Mouse (Mus musculus) kidney, adult 18-20 months (tissue): Measurements from ENCODE around the gene Aig1.

ENCODE experiments used
- DNase-seq: peaks from one replicate; pipeline ENCODE4 v3.0.0; 2021

Aig1 gene

GRCm38 (mm10) chr10:13696326-13696725, 172.5 kb downstream of the Aig1 start:
- no peak for DNase-seq

DNA sequence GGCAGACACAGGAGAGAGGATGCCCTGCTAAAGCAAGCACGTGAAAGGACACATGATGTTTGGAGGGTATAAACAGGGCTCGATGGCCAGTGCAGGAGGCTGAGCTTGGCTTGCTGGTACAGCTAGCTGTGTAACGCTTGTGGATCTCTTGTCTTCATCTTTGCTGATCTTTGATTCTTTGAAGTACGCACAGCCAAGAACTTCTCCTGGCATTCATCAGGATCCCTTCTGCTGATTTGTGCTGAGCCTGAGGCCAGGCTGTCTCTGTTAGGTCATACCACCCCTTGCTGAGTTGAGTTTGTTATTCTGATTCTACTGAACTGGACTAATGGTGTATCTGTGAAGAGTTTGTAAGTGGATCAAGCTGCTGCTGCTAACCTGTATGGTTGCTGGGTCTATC, 175.5 kb downstream of the Aig1 start:
- no peak for DNase-seq

DNA sequence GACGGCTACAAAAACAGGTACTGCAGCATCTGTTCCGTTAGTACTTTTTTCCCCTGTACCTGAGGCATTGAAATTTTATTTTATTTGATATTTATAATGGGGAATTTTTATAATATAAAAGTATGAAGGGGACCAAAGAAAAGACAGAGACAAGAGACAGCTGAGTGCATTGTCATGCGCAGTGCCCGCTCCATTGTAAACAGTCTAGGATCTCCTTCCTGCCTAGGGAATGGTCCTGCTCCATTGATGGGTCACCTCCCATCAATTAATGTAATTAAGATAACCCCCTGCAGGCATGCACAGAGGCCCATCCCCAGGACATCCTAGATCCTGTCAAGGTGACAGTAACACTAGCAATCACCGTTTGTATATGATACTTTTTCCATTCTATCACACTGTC, 178.0 kb downstream of the Aig1 start:
- no peak for DNase-seq

DNA sequence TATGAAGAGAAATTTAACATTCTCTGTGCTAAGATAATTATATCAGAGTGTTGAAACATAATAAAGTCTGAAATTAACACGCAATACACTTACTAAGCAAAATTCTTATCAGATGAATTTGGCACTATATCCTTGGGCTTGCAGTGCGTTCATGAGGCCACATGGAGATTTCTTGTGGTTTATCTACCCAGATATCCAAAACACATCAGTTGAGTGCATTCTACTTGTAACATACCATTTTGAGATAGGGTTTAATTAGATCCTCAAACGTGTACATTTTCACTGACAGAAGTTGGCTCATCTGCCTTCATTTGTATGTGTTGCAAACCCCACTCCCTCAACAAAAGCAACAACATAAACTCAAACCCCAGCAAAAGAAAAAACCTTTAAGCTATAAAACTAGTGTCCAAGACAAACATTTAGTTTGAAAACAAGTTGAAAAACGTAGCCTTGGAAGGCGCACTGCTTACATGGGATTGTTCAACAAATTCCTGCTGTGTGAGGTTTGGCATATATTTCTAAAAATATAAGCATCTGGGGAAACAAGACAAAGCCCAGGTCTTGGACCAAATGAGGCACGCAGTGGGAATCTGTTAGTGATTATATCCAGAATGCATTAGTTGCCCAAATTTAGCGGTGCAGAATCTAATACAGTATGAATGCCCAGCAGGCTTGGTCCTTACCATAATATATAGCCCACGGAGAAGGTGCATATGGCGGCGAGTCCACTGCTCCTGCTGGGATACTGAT, 178.8 kb downstream of the Aig1 start:
- DNase-seq: no peak

DNA sequence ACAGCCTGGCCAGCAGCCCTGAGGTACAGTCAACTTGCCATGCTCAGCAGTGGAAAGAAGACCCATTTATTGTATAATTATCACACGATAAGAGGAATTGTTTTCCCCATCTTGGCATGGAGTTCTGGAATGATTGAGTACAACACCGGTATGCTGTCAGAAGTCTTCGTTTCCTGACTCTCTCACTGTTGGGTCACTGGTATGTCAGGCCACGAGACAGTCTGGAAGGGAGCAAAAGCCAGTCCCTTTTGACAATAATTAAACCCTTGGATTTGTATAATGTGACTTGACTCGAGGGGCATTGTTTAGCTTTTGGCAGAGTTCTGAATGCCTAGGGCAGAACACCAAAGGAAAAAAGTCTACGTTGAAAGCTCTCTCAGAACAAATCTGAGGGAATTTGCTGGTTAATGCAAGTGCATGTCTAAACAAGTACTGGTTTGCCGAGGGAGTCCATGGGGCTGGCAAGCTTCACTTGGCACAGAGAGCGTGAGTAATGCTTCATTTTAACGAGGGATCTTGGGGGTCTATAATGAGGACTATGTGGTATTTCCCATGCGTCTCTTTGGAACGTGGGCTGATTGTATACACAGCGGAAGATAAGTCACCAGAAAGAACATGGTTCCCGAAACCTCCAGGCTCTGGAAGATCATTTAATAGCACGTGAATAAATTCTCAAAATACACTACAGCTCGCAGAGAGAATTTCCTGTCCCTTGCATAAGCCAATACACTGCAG, 180.2 kb downstream of the Aig1 start:
- peak; percentile 29 for DNase-seq

DNA sequence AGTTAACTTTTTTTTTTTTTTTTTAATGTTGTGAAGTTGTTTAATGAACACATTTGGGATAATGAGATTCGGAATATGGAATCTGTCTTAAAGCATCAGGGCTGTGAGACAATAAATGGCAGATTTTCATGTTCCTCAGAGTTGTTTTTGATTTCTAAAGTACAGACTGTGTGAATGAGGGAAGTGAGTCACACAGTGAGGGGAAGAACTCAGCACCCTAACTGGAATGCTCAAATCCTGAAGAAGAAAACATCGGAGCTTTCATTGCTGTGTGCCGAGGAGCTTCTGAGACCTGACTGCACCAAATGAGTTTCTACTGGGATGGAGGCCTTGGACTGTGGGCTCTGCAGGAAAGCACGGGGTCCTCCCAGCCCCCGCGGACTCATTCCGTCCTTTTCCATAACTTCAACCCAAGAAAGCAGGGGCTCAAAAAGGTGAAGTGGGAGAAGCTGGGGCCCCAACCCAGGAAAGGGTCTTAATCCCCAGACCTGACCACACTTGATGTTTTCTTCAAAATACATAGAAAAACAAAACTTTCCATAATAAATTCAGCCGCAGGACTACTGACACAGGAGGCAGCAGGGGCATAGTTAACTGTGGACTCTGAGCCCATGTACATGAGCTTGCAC, 181.5 kb downstream of the Aig1 start:
- no peak for DNase-seq

GRCm38 (mm10) chr10:13686127-13686526, 182.7 kb downstream of the Aig1 start:
- peak; percentile 11 for DNase-seq

DNA sequence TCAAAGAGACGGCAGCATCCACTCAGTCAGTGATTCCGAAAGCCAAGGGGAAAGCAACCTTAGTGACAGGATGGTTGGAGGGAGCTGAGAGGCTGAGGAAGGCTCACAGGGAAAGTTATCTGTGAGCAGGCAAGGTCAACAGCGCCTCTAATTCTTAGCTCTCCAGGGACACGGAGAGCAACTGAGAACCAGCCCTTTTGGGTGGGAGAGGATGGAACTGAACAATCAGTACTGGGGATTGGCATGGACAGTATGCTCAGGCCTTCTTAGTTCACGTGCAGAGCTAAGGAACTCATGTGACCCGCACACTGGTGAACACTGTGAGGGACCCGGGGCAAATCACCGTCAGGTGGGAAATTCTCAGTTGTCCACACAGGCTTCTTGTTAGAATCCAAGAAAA, 183.4 kb downstream of the Aig1 start:
- DNase-seq: no peak

GRCm38 (mm10) chr10:13684452-13684851, 184.3 kb downstream of the Aig1 start:
- no peak for DNase-seq

DNA sequence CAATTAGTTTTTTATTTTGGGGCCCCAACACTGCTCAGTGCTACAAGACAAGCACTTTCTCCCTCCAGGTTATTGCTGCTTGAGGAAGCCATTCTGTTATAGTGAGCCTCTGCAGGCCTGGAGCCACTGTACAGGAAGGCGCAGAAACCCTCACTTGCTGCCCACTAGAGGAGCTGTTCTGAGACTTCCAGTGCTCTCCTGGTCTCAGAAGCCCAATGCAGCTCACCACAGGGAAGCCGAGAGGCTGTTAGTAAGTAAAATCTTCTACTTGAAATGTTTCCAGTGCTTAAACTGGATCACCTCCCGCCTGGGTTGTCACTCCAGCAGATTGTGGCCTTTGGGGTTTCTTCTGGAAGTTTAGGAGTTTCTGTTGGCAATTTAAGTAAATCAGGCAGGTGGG, 186.2 kb downstream of the Aig1 start:
- no peak for DNase-seq

DNA sequence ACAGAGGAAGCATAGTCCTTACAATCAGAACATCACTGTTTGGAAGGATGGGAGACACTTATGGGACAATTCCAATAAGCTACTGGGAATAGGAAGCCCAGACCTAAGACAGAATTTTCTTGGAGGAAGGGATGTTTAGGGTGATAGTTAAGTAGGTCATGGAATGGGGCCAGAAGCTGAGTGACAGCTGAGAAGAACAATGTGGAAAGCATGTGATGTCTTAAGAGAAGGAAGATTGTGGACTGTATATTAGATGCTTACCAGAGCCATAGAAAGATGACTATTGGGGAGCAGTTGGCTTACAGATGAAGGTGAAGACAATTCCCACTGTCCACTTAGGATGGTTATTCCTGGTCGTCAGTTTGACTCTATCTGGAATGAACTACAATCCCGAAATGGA, 191.3 kb downstream of the Aig1 start:
- DNase-seq: no peak

- no peak for DNase-seq
Measured at GRCm38 (mm10) chr10:13675033-13675379, 193.8 kb downstream of the Aig1 start.

DNA sequence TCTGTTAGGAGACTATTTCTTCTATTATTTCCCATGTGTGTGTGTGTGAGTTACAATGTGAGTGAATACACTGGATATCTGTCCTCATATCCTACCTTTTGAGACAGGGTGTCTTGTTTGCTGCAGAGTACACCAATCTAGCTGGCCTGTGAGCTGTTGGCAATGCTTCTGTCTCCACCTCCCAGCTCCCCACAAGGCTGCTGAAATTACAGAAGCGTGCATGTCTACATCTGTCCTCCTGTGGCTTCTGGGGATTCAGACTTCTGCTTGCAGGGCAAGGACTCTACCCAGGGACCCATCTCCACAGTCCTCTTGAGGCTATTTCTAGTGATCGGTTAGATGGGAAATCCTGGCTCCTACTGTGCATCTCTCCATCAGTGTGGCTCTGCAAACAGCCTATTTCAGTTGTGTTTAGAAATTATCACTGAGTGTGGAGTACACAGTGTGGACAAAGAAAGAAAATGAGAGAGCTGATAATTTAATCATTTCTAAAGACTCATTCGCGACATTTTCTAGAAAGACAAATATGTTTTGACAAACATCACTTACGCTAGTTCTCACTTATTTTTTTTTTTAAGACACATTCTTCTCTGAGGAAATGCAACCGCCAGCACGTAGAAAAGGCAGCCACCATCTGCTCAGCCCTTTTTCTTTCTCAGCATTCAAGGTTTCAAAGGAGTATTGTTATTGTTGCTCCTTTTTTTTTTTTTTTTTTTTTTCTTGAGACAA, 194.3 kb downstream of the Aig1 start:
- DNase-seq: no peak

GRCm38 (mm10) chr10:13667166-13667696, 201.5 kb downstream of the Aig1 start:
- DNase-seq: peak; percentile 8

GRCm38 (mm10) chr10:13663476-13663875, 205.3 kb downstream of the Aig1 start:
- DNase-seq: no peak

GRCm38 (mm10) chr10:13659778-13660177, 209.0 kb downstream of the Aig1 start:
- no peak for DNase-seq

DNA sequence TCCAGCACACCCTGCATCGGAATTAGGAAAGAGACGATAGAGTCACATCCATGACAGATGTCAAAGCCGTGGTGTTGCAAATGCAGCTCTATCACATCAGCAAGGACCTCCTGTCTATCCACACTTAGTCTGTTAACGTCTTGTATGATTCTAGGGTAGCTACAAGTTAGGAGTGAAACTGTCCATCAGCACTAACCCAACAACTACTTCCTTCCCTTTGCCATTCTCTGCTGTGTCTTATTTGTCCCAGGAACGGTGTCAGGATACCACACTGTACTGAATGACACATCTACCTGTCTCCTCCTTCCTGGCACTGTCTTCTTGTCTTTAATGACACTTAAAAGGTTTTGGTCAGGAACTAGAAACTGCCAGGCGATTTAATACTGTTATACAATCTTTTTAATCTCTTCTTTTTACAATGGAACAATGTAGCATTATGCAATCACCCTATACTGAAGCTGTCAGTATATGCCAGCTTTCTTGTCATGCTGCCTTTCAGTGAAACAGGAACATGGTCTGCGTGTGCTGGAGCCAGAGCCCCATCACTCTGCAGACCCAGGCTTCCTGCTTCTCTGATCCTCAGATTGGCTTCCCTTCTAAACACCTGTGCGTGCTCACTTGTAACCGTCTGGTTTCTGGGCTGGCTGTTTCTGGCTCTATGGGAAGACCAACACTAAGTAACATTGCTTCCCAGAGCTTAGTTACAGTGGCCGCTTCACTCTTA, 214.9 kb downstream of the Aig1 start:
- no peak for DNase-seq

GRCm38 (mm10) chr10:13653326-13653725, 215.5 kb downstream of the Aig1 start:
- DNase-seq: no peak

GRCm38 (mm10) chr10:13652061-13652460, 216.7 kb downstream of the Aig1 start:
- DNase-seq: no peak

DNA sequence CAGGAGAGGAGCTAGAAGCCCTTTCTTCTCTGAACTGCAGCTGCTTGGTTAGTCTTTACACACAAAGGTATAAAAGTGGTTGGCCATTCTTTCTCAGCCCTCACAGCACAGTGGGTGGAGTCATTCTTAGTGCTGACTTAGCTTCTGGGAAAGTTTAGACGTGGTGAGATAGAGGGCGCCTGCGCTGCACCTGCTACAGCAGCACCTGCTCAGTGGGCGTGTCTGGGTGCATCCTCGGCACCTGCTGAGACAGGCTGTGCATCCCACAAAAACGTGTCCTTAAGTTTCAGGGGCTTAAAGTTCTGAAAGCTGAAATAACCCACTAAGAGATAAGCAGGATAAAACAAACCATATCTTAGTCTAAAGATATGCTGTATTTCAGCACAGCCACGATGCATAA, 227.0 kb downstream of the Aig1 start:
- peak; percentile 12 for DNase-seq

GRCm38 (mm10) chr10:13631796-13632195, 237.0 kb downstream of the Aig1 start:
- no peak for DNase-seq

DNA sequence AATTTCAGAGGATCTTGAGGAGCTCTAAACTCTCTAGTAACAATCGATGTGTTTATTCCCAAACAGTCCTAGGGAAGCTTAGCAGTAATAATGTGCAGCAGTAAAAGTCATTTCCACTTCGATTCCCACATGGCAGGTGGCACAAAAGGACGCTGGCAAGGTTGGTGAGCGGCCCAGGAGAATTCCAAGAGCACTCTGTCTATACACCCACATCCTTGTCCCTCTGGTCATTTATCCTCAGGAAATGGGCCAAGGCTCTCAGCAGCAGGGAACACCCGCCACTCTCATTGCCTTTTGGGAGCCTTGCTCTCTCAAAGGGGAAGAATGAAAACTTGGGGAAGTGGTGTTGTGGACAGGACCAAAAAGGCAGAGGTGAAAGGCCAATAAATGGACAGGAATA, 245.0 kb downstream of the Aig1 start:
- no peak for DNase-seq

GRCm38 (mm10) chr10:13600926-13601325, 267.9 kb downstream of the Aig1 start:
- no peak for DNase-seq
